Mouse (Mus musculus): Measurements from ENCODE around the gene Crot. TPM values are rescaled to one million over a fixed set of nuclear protein-coding genes. Genes with fewer than 3 reads are reported as not detected.

The Crot gene
- 5.3 and 13.8 TPM in 2 replicates for polyA plus RNA-seq (2012; rRNA removed; ENCODE audit: low replicate concordance)

GRCm38 (mm10) chr5:8996686-8997512 lies at the start of gene Crot:
Gene Crot (minus strand): TSS chr5:8997324.

Other genes starting within 250 kb of the Crot start
- gene Abcb1b, start 199.2 kb downstream of the Crot start, polyA plus RNA-seq (2012; rRNA removed; ENCODE audit: low replicate concordance): 1.7 and 2.8 TPM in 2 replicates
- gene Abcb4, start 103.6 kb downstream of the Crot start, polyA plus RNA-seq (2012; rRNA removed; ENCODE audit: low replicate concordance): 0.25 and 4.6 TPM in 2 replicates
- 37.4 and 46.5 TPM in 2 replicates for gene Tmem243, start 103.3 kb upstream of the Crot start, polyA plus RNA-seq (2012; rRNA removed; ENCODE audit: low replicate concordance)
- 7.1 and 24.7 TPM in 2 replicates for gene Dmtf1, start 164.5 kb upstream of the Crot start, polyA plus RNA-seq (2012; rRNA removed; ENCODE audit: low replicate concordance)

All from mammary gland, adult 2 months (tissue).